Mouse (Mus musculus) brown adipose tissue, adult 24 weeks (tissue): ENCODE data around the gene Rorb. TPM values are rescaled to one million over a fixed set of nuclear protein-coding genes. Genes with fewer than 3 reads are reported as not detected.

Experiments used
- H3K27ac ChIP-seq: fragments of 200-500 bp; replicated peaks from 2 replicates; pipeline ENCODE4 v1.5.1; 2012; ENCODE audit warnings: low read depth, mild to moderate bottlenecking, low read length
- H3K4me1 ChIP-seq: fragments of 200-500 bp; 2 replicates; pipeline ENCODE4 v1.6.1; 2012; ENCODE audit warnings: low read length, mixed read lengths; ENCODE audit not compliant: control insufficient read depth, insufficient read depth, insufficient read length
- H3K4me3 ChIP-seq: fragments of 200-500 bp; 2 replicates; pipeline ENCODE4 v1.5.1; 2012; ENCODE audit warnings: low read depth, mild to moderate bottlenecking, low read length, moderate library complexity; ENCODE audit not compliant: insufficient read depth
- polyA plus RNA-seq: library from polyadenylated mRNA; stranded (reverse); fragments of >200 nt; gene quantifications from 2 replicates; pipeline ENCODE4 v1.2.4, GENCODE M21; 2012; ENCODE audit not compliant: missing spikeins, insufficient read depth, insufficient read length

Rorb gene
- polyA plus RNA-seq, 1 experiment = 0.83 TPM

DNA sequence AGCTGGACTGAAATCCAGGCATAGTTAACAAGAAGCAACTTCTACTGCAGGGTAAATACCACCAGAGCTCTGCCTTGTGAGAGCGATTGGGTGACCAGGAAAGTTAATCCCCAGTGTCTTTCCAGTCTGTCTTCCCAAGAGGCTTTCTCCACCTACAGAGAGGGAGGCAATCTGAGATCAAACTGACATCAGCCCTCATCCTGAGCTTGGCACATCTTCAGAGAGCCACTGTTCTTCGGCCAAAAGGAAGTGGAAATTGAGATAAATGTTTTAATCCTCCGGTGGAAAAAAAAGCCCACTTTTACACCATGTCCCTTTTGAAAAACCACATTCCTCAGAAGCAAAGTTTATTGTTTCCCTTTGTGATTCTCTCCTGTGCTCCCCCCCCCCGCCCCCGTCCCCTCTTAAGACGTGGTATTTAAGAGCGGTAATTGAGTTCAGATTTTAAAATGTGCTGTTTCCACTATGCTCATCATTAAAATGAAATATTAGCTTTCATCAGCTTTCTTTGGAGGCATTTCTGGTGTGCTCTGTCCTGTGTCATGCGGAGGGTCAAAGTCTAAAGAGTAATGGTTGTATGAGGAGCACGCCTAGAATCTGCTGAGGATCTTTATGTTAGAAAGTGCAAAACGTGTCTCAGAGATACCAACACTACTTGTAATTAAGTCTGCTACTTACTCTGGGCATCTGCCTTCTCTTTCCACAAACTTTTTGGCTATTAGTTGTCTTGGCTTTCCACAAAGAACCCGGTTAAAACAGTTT lies 223.2 kb downstream of the Rorb start:
- no peaks in the 10 kb centered on the region for H3K4me1 ChIP-seq
- no peak overlapping the region for H3K27ac ChIP-seq

DNA sequence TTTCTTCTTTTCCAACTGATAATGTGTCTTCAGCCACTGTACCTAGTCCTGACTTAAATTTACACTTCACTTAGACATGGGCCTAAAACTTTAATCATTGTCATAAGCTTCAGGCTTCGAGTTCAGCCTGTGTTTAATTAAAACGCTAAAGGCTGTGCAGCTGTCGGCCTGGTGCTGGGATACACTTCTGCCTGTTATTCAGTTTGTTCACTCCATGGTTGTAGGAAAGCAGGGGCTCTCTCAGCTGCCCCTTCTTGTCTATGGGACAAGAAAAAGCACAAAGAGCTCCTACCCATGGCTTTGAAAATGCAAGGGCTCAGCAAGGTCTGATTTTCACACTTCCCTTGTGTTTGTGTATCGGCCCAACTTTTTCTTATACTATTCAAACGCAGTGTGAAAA lies 229.8 kb downstream of the Rorb start:
- H3K27ac ChIP-seq = no peak overlapping the region
- H3K4me3 ChIP-seq = no peak overlapping the region
- no peaks in the 10 kb centered on the region for H3K4me1 ChIP-seq

More for the DNA sequence above, 223.2 kb downstream of the Rorb start:
- H3K4me3 ChIP-seq = no peak overlapping the region
